Mouse (Mus musculus) limb, embryonic 10.5 days (tissue): Measurements from ENCODE around the gene Mettl2. TPM values are rescaled to one million over a fixed set of nuclear protein-coding genes. Genes with fewer than 3 reads are reported as not detected.
"Not testable (repeated sequence)": the region's sequence is repeated elsewhere in the genome, so short reads cannot be mapped to it uniquely, and the experiment has no call there.

Source experiments
- DNase-seq: peaks from one replicate; pipeline ENCODE4 v3.0.0-alpha.2; 2017; ENCODE audit warnings: low spot score
- H3K27ac ChIP-seq: fragments of 300-500 bp; sonication (generic); 2 replicates; pipeline ENCODE4 v1.5.1; 2016; ENCODE audit warnings: mild to moderate bottlenecking
- H3K27me3 ChIP-seq: fragments of 300-500 bp; sonication (generic); 2 replicates; pipeline ENCODE4 v1.6.1; 2016; ENCODE audit warnings: low read depth, mild to moderate bottlenecking; ENCODE audit not compliant: poor library complexity, severe bottlenecking
- H3K36me3 ChIP-seq: fragments of 300-500 bp; sonication (generic); 2 replicates; pipeline ENCODE4 v1.6.1; 2016; ENCODE audit warnings: mild to moderate bottlenecking, moderate library complexity
- H3K4me1 ChIP-seq: fragments of 300-500 bp; sonication (generic); 2 replicates; pipeline ENCODE4 v1.6.1; 2016
- H3K4me3 ChIP-seq: fragments of 300-500 bp; sonication (generic); 2 replicates; pipeline ENCODE4 v1.5.1; 2016; ENCODE audit warnings: mild to moderate bottlenecking, moderate library complexity
- H3K9me3 ChIP-seq: fragments of 300-500 bp; sonication (generic); replicated peaks from 2 replicates; pipeline ENCODE4 v1.6.1; 2016; ENCODE audit warnings: mild to moderate bottlenecking
- WGBS: fragments of 180-500 bp; shearing (Covaris S2); methylation state at CpG from one replicate; pipeline ENCODE4 v1.1.7; 2016; 5-methylcytosine and 5-hydroxymethylcytosine counted together
- polyA plus RNA-seq: library from polyadenylated mRNA; unstranded; fragments of >200 nt; fragmentation: Nextera tagmentation; extraction: Ambion mirVana; gene quantifications from 2 replicates; pipeline ENCODE4 v1.2.1, GENCODE M21; 2016

Mettl2 gene
- polyA plus RNA-seq, result 59.2 and 68.3 TPM in 2 replicates

GRCm38 (mm10) chr11:105125735-105126519 lies at the start of gene Mettl2:
Gene Mettl2 (plus strand): TSS chr11:105126425.
- peak; percentile 92 for DNase-seq
- peaks cover 26% of the 10 kb centered on the region for H3K36me3 ChIP-seq
- peaks cover 18% of the 10 kb centered on the region for H3K4me1 ChIP-seq
- H3K27ac ChIP-seq, result peak within 1 kb of the TSS; percentile 79
- H3K4me3 ChIP-seq, result peak within 1 kb of the TSS; percentile 87
- 1% methylated on average over 38 of the region's 38 CpGs for WGBS
- no peaks in the 10 kb centered on the region for H3K9me3 ChIP-seq
- no peaks in the 10 kb centered on the region for H3K27me3 ChIP-seq

- not testable (repeated sequence) for DNase-seq, H3K4me3 ChIP-seq, H3K4me1 ChIP-seq, H3K27ac ChIP-seq, H3K36me3 ChIP-seq, H3K9me3 ChIP-seq, H3K27me3 ChIP-seq
- WGBS, result 86% methylated on average over 22 of the region's 22 CpGs
These were observed 13.8 kb upstream of the Mettl2 start for GRCm38 (mm10) chr11:105112448-105112847.

- WGBS, result 87% methylated on average over 7 of the region's 7 CpGs
These were observed 8.4 kb upstream of the Mettl2 start for GRCm38 (mm10) chr11:105117814-105118213.

GRCm38 (mm10) chr11:105120551-105121061 lies 5.6 kb upstream of the Mettl2 start:
- Histone ChIP-seq H3K4me1 (peaks cover 6% of the 10 kb centered on the region; the same call in 1 of the 2 replicates), H3K36me3 (no peaks in the 10 kb centered on the region), H3K27me3 (no peaks in the 10 kb centered on the region), H3K27ac (no peak overlapping the region), H3K4me3 (no peak overlapping the region), H3K9me3 (no peaks in the 10 kb centered on the region)
- no peak for DNase-seq
- 48% methylated on average over 4 of the region's 4 CpGs for WGBS

More at GRCm38 (mm10) chr11:105117814-105118213, 8.4 kb upstream of the Mettl2 start:
- Histone ChIP-seq H3K4me1 (no peaks in the 10 kb centered on the region), H3K9me3 (no peaks in the 10 kb centered on the region), H3K36me3 (no peaks in the 10 kb centered on the region), H3K27ac (no peak overlapping the region), H3K27me3 (no peaks in the 10 kb centered on the region), H3K4me3 (no peak overlapping the region)
- no peak for DNase-seq

- not testable (repeated sequence) for H3K36me3 ChIP-seq, H3K4me1 ChIP-seq, H3K9me3 ChIP-seq, H3K27me3 ChIP-seq, H3K4me3 ChIP-seq, DNase-seq, H3K27ac ChIP-seq
- WGBS, result 80% methylated on average over 5 of the region's 5 CpGs
These were observed 4.4 kb upstream of the Mettl2 start for GRCm38 (mm10) chr11:105121792-105122191.

- H3K27me3 ChIP-seq, result no peaks in the 10 kb centered on the region
- H3K4me1 ChIP-seq, result peaks cover 18% of the 10 kb centered on the region
- 10% methylated on average over 9 of the region's 9 CpGs for WGBS
- peak; percentile 69 for DNase-seq
- H3K4me3 ChIP-seq, result no peak overlapping the region
- H3K36me3 ChIP-seq, result peaks cover 7% of the 10 kb centered on the region
- no peaks in the 10 kb centered on the region for H3K9me3 ChIP-seq
- H3K27ac ChIP-seq, result no peak overlapping the region
These were observed 2.2 kb upstream of the Mettl2 start for GRCm38 (mm10) chr11:105123986-105124385.

- H3K36me3 ChIP-seq, result peaks cover 33% of the 10 kb centered on the region
- H3K4me1 ChIP-seq, result peaks cover 18% of the 10 kb centered on the region
- H3K27me3 ChIP-seq, result no peaks in the 10 kb centered on the region
- DNase-seq, result no peak
- no peaks in the 10 kb centered on the region for H3K9me3 ChIP-seq
- WGBS, result under 1% methylated on average over 49 of the region's 49 CpGs
- peak overlapping the region; percentile 87 for H3K4me3 ChIP-seq
- peak overlapping the region; percentile 79 for H3K27ac ChIP-seq
These were observed 350 bp downstream of the Mettl2 start for GRCm38 (mm10) chr11:105126520-105127029.

- Histone ChIP-seq H3K27ac (no peak overlapping the region), H3K9me3 (no peaks in the 10 kb centered on the region), H3K36me3 (peaks cover 100% of the 10 kb centered on the region), H3K4me1 (no peaks in the 10 kb centered on the region), H3K4me3 (no peak overlapping the region), H3K27me3 (no peaks in the 10 kb centered on the region)
- no peak for DNase-seq
- 94% methylated on average over 7 of the region's 7 CpGs for WGBS
These were observed 9.5 kb downstream of the Mettl2 start for GRCm38 (mm10) chr11:105135692-105136091.

- not testable (repeated sequence) for H3K4me3 ChIP-seq, H3K4me1 ChIP-seq, H3K27me3 ChIP-seq, H3K27ac ChIP-seq, H3K9me3 ChIP-seq, DNase-seq
- 87% methylated on average over 2 of the region's 2 CpGs for WGBS
- peaks cover 98% of the 10 kb centered on the region for H3K36me3 ChIP-seq
These were observed 11.0 kb downstream of the Mettl2 start for GRCm38 (mm10) chr11:105137255-105137654.

- not testable (repeated sequence) for H3K9me3 ChIP-seq, H3K27me3 ChIP-seq, DNase-seq, H3K27ac ChIP-seq, H3K4me3 ChIP-seq, H3K4me1 ChIP-seq
- whole genome bisulfite sequencing, result 94% methylated on average over 8 of the region's 8 CpGs
- peaks cover 67% of the 10 kb centered on the region for H3K36me3 ChIP-seq
These were observed 14.3 kb downstream of the Mettl2 start for GRCm38 (mm10) chr11:105140512-105140911.

GRCm38 (mm10) chr11:105141115-105141514 lies 14.9 kb downstream of the Mettl2 start:
- Histone ChIP-seq H3K9me3 (no peaks in the 10 kb centered on the region), H3K27ac (no peak overlapping the region), H3K4me1 (no peaks in the 10 kb centered on the region), H3K4me3 (no peak overlapping the region), H3K27me3 (peaks cover 4% of the 10 kb centered on the region; the same call in 1 of the 2 replicates), H3K36me3 (peaks cover 61% of the 10 kb centered on the region)
- WGBS, result 95% methylated on average over 5 of the region's 5 CpGs
- no peak for DNase-seq

GRCm38 (mm10) chr11:105143564-105143963 lies 17.3 kb downstream of the Mettl2 start:
- no peaks in the 10 kb centered on the region for H3K4me1 ChIP-seq
- H3K4me3 ChIP-seq, result no peak overlapping the region
- H3K27ac ChIP-seq, result no peak overlapping the region
- no peak for DNase-seq
- peaks cover 9% of the 10 kb centered on the region; the same call in 1 of the 2 replicates for H3K27me3 ChIP-seq
- peaks cover 36% of the 10 kb centered on the region for H3K36me3 ChIP-seq
- H3K9me3 ChIP-seq, result no peaks in the 10 kb centered on the region

GRCm38 (mm10) chr11:105144084-105144483 lies 17.9 kb downstream of the Mettl2 start:
- H3K9me3 ChIP-seq, result no peaks in the 10 kb centered on the region
- H3K4me3 ChIP-seq, result no peak overlapping the region
- DNase-seq, result no peak
- H3K4me1 ChIP-seq, result no peaks in the 10 kb centered on the region
- H3K36me3 ChIP-seq, result peaks cover 31% of the 10 kb centered on the region
- peaks cover 9% of the 10 kb centered on the region; the same call in 1 of the 2 replicates for H3K27me3 ChIP-seq
- WGBS, result 83% methylated on average over 3 of the region's 3 CpGs
- no peak overlapping the region for H3K27ac ChIP-seq
